Mouse (Mus musculus) embryo, embryonic 9.5 days (tissue): ENCODE measurements around the gene Cabp4.

Source experiments
- DNase-seq: peaks from one replicate; pipeline ENCODE4 v3.0.0-alpha.2; 2017; ENCODE audit errors: extremely low spot score

Cabp4 gene

DNA sequence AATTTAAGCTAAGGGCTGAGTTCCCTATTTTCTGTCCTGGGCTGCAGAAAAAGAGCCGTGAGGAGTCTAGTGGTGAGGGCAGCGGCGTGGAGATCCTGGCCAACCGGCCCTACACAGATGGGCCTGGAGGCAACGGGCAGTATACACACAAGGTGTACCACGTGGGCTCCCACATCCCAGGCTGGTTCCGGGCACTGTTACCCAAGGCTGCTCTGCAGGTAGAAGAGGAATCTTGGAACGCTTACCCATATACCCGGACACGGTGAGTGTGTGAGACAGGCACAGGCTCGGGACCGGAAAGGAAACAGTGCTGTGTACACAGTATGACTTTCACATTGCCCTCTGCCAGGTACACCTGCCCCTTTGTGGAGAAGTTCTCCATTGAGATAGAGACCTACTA is 41.2 kb downstream of the Cabp4 start:
- no peak for DNase-seq

- DNase-seq = no peak
These were observed 41.8 kb downstream of the Cabp4 start for GRCm38 (mm10) chr19:4102049-4102448.

DNA sequence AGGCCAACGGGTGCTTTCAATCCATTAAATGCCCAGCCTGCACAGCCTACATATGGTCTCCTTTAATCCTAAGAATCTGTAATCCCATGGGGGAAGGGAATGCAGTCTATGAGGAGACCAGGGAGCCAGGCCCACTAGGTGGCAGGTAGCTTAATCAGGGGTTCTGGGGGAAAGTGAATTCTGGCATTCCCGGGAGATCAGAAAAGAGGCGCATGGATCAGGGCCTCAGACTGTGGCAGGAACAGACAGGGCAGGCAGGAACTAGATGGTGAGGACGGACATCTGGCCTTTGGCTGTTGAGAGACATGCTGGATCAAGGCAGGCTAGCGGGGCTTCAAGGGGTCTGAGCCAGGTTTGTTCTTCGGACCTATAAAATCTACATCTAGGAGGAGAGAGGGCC is 42.4 kb downstream of the Cabp4 start:
- no peak for DNase-seq

DNA sequence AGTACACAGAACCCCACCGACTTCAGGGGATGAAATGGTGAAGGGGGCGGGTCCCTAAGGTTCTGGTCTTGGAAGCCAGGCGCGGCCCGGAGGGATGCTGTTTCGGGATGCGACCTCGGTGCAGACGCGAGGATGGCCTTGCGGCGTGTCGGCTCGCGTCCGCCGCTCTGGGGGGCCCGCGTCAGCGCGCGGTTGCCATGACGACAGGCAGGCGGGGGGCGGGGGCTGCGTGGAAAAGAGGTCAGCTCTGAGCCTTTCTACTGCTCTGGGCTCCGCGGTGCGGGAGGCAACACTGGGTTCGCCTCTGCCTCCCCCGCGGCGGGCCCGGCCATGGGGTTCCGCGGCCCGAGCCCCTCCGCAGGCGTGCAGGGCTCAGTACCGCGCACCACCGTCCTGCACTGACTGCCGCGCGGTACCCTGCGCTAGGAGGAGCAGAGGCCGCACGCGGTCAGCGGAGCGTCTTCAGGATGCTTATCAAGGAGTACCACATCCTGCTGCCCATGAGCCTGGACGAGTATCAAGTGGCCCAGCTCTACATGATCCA is 43.0 kb downstream of the Cabp4 start:
- DNase-seq = no peak

DNA sequence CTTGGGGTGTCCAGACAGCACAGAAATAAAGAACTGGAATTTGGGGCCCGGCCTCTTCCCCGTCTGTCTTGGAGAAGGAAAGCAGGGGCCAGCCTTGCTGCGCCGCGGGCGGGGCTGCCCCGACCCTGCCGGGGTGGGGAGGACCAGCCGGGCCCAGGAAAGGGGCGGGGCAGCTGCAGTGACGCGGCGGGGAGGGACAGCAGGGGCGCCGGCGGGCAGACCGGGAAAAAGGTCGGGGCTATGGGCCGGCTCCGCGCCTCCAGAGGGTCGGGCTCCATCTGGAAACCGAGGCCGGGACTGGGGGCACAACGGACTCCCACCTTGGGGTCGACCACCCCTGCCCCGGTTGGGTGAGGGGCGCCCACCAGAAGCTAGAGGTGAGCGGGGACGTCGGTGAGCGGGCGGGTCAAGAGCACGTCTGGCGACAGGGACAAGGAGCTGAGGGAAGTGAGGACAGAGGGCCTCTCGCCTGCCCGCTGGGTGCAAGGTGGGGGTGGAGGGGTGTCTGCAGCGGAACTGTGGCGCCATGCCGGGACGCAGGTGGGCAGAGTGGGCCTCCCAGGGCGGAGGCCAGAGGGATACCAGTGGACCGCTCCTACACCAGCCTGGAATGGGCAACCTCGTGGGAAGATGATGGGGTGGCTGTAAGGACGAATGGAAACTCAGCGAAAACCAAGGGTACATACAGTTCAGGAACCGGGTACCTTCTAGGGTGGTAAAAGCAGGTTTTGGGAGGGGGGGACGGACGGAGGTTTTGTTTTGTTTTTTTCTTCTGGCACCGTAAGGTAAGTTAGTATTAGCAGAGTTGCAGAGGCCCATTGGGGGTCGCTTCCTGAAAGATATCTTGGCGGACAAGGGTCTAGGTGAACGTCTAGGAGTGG is 43.8 kb downstream of the Cabp4 start, which contains the start of gene Pitpnm1:
TSS of gene Pitpnm1 (plus strand) at position 162 of the 881 bp plus-strand sequence.
- peak; percentile 63 for DNase-seq

DNA sequence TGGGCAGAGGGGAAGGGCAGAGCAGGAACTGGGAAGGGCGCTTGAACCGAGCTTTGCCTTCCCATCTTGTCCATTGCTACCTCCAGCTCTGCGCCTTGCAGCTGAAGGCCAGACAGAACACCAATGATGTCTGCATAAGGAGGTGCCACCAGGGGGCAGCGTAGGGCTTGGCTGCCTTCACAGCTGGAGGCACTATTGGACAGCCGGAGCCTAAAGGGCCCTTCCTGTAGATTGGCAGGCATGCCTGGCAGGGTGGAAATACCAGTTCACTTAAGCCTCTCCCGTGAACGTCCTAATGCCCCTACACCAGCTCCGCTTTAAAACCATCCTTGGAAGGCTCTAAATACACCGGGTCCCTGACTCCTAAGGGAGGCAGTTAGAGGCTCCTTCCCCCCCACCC is 44.8 kb downstream of the Cabp4 start:
- peak; percentile 84 for DNase-seq

DNA sequence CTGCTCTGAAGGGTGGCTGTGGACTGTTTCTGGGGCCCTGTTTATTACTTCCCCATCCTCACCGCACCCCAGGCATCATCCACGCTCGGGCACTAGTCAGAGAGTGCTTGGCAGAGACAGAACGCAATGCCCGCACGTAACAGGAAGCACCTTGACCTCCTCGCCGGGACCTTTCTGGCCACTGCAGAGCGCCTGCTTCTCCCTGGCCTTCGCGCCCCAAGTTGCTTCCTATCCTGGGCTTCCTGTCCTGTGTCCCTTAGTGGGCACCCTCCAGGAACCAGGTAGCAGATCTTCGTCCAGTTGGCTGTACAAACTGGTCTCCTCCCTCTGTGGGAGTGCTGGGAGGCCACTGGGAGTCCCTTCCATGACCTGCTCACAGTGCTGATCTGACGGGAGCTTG is 45.4 kb downstream of the Cabp4 start:
- DNase-seq = no peak

DNA sequence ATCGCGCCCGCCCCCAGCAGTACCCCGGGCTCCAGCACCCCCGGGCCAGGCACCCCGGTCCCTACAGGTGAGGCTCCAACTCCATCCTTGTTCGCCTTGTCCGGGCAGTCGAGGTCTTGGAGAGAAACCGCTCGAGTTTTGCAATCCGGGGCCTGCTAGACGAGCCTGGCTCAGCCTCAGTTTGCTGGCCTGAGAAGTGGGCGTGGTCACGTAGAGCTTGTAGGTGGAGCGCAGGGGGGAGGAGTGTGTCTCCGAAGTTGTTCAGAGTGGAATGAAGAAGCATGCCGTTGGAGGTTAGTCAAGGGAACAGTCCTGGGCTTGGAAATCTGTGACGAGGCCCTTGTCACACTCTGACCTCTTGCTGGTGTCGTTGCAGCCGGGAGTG is 46.4 kb downstream of the Cabp4 start:
- no peak for DNase-seq

GRCm38 (mm10) chr19:4096642-4097440 is 47.0 kb downstream of the Cabp4 start, which contains the start of gene Cdk2ap2:
Gene Cdk2ap2, plus strand, starts transcription at chr19:4097182.
- DNase-seq = peak; percentile 100

DNA sequence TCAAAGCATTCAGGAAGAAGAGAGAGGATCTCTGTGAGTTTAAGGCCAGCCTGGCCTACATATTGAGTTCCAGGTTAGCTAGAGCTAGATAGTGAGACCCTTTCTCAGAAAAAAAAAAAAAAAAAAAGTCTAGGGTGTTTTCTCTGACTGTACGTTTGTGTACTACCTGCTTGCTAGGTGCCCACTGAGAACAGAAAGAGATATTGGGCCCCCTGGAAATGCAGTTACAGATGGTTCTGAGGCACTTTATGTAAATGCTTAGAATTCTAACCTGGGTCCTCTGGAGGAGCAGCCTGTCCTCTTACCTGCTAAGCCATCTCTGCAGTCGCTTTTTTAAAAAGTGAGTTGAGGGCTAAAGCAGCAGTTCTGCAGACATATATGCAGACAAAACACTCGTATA is 48.0 kb downstream of the Cabp4 start:
- no peak for DNase-seq

- no peak for DNase-seq
These were observed 49.0 kb downstream of the Cabp4 start for GRCm38 (mm10) chr19:4094774-4095303.

DNA sequence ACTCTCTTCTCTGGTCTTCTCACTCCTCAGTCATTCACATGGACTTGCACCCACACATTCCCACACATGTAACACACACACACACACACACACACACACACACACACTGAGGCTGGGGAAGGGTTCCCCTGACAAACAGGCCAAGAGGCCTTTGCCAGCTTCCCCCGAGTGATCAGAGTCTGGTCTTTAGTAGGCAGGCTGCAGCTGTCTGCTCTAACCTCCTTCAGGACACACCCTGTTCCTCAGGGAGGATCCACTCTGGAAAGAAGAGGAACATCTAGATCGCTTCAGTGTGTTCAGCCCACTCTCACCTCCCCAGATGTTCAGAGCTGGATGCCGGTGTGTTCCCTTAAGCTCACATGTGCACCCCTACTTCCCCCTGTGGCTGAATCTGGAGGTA is 49.5 kb downstream of the Cabp4 start:
- DNase-seq = no peak

DNA sequence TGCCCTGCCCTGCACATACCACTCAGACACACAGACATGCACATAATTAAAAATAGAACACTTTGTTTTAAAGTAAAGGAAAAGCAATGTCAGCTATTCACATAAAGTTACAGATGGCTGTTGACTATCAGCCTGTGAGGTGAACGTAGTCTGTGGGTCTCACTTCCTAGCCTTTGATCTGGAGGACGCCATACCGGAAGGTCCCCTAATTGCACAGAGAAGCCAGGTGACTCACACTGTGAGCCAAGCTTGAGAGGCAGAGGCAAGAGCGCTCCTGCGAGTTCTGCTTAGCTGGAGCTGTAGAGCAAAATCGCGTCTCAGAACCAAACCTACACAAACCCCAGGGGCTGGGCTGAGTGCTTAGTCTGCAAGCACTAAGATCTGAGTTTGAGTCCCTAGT is 50.1 kb downstream of the Cabp4 start:
- no peak for DNase-seq

- DNase-seq = no peak
These were observed 51.1 kb downstream of the Cabp4 start for GRCm38 (mm10) chr19:4092750-4093149.

DNA sequence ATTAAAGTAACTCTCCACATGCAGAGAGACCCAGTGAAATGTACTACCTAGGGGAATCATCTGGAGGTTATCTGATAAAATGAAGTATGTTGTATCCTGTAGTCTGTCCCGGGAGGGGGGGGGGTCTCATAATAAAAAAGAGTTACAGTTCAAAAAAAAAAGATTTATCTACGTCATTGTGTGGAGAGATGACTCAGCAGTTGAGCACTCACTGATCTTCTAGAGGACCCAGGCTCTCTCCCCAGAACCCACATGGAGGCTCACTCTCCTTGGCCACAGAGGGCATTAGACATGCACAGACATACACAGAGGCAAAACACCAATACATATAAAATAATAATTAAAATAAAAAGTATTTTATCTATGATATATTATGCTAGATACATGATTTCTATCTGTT is 52.5 kb downstream of the Cabp4 start:
- no peak for DNase-seq

- no peak for DNase-seq
These were observed 53.4 kb downstream of the Cabp4 start for GRCm38 (mm10) chr19:4090446-4090845.

DNA sequence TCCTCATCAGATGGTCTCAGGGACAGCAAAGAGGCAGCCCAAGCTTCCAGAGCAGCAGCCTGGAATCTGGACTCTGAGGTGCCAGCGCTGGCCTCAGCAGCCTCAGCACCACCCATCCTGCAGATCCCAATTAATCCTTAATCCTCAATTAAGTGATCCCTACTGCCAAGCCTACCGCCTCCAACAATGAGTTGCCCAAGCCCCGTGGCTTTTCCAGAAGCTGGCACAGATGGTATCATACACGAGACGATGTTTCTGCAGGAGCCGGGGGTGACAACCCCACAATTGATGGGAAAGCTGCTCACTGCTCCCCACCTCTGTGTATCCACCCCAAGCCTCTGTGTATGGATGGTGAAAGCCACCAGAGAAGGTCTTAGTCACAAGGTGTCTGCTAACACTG is 54.7 kb downstream of the Cabp4 start:
- no peak for DNase-seq

GRCm38 (mm10) chr19:4088146-4088545 is 55.7 kb downstream of the Cabp4 start:
- no peak for DNase-seq

DNA sequence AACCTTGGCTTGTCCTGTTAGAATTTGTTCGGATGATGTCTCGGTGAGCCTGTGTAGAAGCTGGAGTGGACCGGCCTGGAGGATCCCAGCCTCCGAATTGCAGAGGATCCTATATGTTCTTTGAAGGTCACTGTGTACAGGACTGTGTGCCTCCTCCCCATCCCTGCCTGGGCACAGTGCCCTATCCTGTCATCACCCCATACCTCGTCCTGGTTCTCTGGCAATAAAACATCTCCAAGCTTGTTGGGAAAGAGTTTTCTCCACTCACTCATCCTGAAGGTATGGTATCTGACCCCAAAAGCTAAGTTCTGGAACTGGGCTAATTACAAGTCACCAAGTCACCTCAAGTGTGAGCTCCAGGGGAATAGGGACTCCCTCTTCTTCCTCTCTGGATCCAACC is 56.7 kb downstream of the Cabp4 start:
- DNase-seq = no peak

GRCm38 (mm10) chr19:4086156-4086555 is 57.7 kb downstream of the Cabp4 start:
- DNase-seq = no peak
